Mouse (Mus musculus): Measurements from ENCODE around the gene Larp4b. TPM values are rescaled to one million over a fixed set of nuclear protein-coding genes. Genes with fewer than 3 reads are reported as not detected.

The Larp4b gene
- total RNA-seq (2023): 61.2 TPM

DNA sequence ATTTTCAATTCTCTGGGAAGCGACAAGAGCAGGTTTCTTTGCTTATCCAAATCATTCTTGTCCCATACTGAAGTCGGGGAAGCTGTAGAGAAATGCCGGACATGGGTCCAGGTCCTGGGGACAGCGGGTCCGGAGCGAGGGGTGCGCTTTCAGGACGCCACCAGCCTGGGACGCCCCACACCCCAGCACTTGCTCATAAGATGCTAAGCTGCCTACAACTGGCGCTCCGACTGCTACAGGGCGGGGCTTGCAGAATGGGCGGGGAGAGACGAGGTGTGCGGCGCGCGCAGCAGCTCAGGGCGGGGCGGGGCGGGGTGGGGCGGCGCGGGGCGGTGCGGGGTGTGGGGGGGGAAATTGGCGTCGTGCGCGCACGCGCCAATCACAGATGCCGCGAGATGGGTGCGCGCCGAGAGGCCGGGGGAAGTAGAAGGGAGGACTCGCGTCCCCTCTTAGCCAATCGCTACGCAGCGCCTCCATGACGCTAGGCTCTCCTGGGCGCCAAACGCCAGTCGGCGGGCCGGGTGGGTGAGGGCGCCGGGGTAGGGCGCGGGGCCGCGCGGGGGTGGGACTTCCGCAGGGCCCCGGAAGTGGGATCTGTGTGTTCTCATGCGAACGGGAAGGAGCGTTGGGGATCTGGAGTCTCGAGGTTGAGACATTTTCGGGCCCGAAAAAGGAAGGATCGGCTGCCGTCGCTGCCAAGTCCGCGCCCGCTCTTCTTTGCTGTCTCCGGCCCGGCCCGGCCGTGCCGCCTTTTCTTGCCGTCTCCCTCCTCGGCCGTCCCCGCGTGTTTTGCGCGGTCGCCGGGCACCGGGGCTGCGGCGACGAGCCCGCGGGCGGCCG is at the start of gene Larp4b:
Gene Larp4b, plus strand, starts transcription at position 566 of the 840 bp plus-strand sequence.

Other genes starting within 250 kb of the Larp4b start
- 70.6 TPM for gene Wdr37, start 222.0 kb upstream of the Larp4b start, total RNA-seq (2023)
- 16.9 TPM for gene Idi1, start 208.4 kb upstream of the Larp4b start, total RNA-seq (2023)
- gene Gm9745, start 145.7 kb upstream of the Larp4b start, total RNA-seq (2023): not detected
- gene Idi2, start 141.0 kb upstream of the Larp4b start, total RNA-seq (2023): not detected
- 125 TPM for gene Gtpbp4, start 97.8 kb upstream of the Larp4b start, total RNA-seq (2023)
- gene Dip2c, start 182.6 kb downstream of the Larp4b start, total RNA-seq (2023): 4.0 TPM